Mouse (Mus musculus): Measurements from ENCODE around the gene Exosc5. TPM values are rescaled to one million over a fixed set of nuclear protein-coding genes. Genes with fewer than 3 reads are reported as not detected.

Gene Exosc5
- polyA plus RNA-seq, 1 experiment from 2014 or later, result 39.7 TPM

DNA sequence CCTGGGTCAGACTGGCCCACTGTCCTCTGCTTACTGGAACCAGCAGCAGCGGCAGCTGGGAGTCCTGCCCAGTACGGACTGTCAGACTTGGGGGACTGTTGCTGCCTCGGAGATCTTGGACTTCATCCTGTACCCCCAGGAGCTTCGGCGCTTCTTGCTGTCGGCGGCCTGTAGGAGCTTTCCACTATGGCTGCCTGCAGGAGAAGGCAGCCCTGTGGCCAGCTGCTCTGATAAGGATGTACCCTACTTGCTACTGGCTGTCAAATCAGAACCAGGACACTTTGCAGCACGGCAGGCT is 30.7 kb upstream of the Exosc5 start:
- no peak for DNase-seq (ENCODE audit: low spot score)
- Histone ChIP-seq H3K4me1 (replicated peaks; ENCODE audit: control insufficient read depth, insufficient read depth, low read length) (peaks cover 9% of the 10 kb centered on the region; the same call in 1 of the 2 replicates), H3K4me3 (replicated peaks; ENCODE audit: low read length) (no peak overlapping the region), H3K9me3 (ENCODE audit: control insufficient read depth, low read length) (no peaks in the 10 kb centered on the region), H3K4me2 (replicated peaks) (peak overlapping the region; percentile 43; the same call in 1 of the 2 replicates), H3K9ac (no peak overlapping the region), H3K36me3 (replicated peaks; ENCODE audit: control insufficient read depth, insufficient read depth) (peaks cover 51% of the 10 kb centered on the region), H3K27me3 (ENCODE audit: control insufficient read depth, insufficient read depth, low read length) (peaks cover 19% of the 10 kb centered on the region), H3K27ac (no peak overlapping the region)
- ATAC-seq (ENCODE audit: low FRiP score), result no peak
- WGBS, result 56% methylated on average over 8 of the region's 8 CpGs

DNA sequence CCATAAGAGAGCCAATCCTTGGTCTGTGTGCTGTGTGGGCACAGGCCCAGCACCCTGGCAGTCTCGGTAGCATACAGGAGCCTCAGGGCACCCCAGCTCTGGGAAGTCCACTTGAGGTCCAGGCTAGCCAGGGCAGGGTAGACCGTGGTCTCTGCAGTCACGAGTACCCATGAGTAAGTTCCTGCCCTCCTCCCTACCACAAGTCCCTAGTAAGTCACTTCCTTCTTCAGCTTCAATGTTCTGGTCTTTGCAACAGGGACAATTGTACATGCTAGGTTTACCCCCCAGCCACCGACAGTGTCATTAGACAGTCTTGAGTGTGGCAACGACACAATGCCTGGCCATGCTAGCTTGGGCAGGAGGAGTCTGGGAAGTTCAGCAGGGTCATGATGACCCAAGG is 26.3 kb upstream of the Exosc5 start:
- peaks cover 67% of the 10 kb centered on the region for H3K36me3 ChIP-seq (replicated peaks; ENCODE audit: control insufficient read depth, insufficient read depth)
- no peak overlapping the region for H3K27ac ChIP-seq
- no peaks in the 10 kb centered on the region for H3K9me3 ChIP-seq (ENCODE audit: control insufficient read depth, low read length)
- ATAC-seq (ENCODE audit: low FRiP score), result no peak
- no peak for DNase-seq (ENCODE audit: low spot score)
- H3K4me1 ChIP-seq (replicated peaks; ENCODE audit: control insufficient read depth, insufficient read depth, low read length), result peaks cover under 1% of the 10 kb centered on the region; the same call in 1 of the 2 replicates
- no peak overlapping the region for H3K9ac ChIP-seq
- 95% methylated on average over 5 of the region's 5 CpGs for WGBS
- H3K4me2 ChIP-seq (replicated peaks), result no peak overlapping the region
- no peak overlapping the region for H3K4me3 ChIP-seq (replicated peaks; ENCODE audit: low read length)
- peaks cover 15% of the 10 kb centered on the region for H3K27me3 ChIP-seq (ENCODE audit: control insufficient read depth, insufficient read depth, low read length)

DNA sequence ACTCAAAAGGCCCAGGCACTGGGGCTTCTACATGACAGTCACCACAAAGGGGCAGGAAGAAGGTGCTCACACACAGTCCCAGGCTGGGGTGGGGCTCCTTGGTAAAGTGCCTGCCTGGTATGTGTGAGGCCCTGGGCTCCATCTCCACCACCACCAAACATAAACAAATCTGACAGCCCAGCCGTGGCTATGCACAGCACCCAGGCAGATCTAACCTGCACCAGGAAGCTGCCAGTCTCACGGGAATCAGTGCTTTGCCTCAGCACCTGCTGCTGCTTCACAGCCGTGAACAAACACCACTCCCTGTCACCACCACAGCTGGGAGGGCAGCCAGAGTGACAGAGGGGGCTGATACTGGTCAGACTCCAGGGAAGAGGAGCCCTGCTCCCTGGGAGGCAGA is 22.6 kb upstream of the Exosc5 start:
- 64% methylated on average over 3 of the region's 3 CpGs for WGBS
- H3K36me3 ChIP-seq (replicated peaks; ENCODE audit: control insufficient read depth, insufficient read depth), result peaks cover 78% of the 10 kb centered on the region
- no peak for ATAC-seq (ENCODE audit: low FRiP score)

DNA sequence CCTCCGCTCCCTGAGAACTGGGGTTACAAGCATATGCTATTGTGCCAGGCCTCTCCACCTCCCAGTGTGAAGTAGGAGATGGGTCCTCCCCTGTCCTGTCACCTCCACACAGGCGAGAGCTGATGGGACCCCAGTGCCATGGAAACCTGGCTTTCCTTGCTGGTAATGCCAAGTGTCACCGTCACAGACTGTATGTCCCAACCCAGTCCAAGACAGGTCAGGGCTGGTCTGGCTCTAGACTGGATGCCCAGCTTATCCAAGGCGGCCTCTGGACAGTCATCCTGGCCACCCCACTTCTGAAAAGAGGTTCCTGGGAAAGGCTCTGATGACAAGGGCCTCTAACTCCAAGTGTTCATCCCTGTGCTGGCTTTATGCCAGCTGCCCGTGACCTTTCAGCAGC is 21.9 kb upstream of the Exosc5 start:
- H3K36me3 ChIP-seq (replicated peaks; ENCODE audit: control insufficient read depth, insufficient read depth), result peaks cover 74% of the 10 kb centered on the region
- WGBS, result 83% methylated on average over 5 of the region's 5 CpGs
- H3K27ac ChIP-seq, result no peak overlapping the region
- no peak overlapping the region for H3K4me2 ChIP-seq (replicated peaks)
- no peaks in the 10 kb centered on the region for H3K27me3 ChIP-seq (ENCODE audit: control insufficient read depth, insufficient read depth, low read length)
- no peak overlapping the region for H3K9ac ChIP-seq
- no peaks in the 10 kb centered on the region for H3K9me3 ChIP-seq (ENCODE audit: control insufficient read depth, low read length)
- H3K4me3 ChIP-seq (replicated peaks; ENCODE audit: low read length), result no peak overlapping the region
- H3K4me1 ChIP-seq (replicated peaks; ENCODE audit: control insufficient read depth, insufficient read depth, low read length), result no peaks in the 10 kb centered on the region
- ATAC-seq (ENCODE audit: low FRiP score), result no peak
- no peak for DNase-seq (ENCODE audit: low spot score)

More for the DNA sequence above, 22.6 kb upstream of the Exosc5 start:
- H3K4me2 ChIP-seq (replicated peaks), result no peak overlapping the region
- H3K27ac ChIP-seq, result no peak overlapping the region
- no peak overlapping the region for H3K9ac ChIP-seq
- no peaks in the 10 kb centered on the region for H3K27me3 ChIP-seq (ENCODE audit: control insufficient read depth, insufficient read depth, low read length)
- H3K4me1 ChIP-seq (replicated peaks; ENCODE audit: control insufficient read depth, insufficient read depth, low read length), result no peaks in the 10 kb centered on the region
- no peaks in the 10 kb centered on the region for H3K9me3 ChIP-seq (ENCODE audit: control insufficient read depth, low read length)
- DNase-seq (ENCODE audit: low spot score), result no peak
- H3K4me3 ChIP-seq (replicated peaks; ENCODE audit: low read length), result no peak overlapping the region

DNA sequence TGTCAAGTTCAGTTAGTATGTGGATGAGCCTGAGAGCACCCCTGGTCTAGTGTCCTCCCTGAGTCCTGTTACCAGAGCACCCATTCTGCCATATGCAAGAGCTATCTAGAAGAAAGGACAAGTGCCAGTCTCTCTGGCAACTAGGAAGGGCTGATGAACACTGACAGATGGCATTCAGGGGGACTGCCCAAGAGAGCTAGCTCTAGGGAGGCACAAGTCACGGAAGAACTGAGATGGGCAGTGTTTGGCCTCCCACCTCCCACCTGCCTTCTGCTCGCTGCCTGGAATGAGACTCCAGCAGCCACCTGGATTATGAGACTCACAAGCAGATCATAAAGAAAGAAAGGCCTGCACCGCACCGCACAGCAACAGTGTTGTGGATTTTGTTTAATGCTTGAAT is 19.2 kb upstream of the Exosc5 start:
- Histone ChIP-seq H3K9me3 (ENCODE audit: control insufficient read depth, low read length) (no peaks in the 10 kb centered on the region), H3K27me3 (ENCODE audit: control insufficient read depth, insufficient read depth, low read length) (no peaks in the 10 kb centered on the region), H3K36me3 (replicated peaks; ENCODE audit: control insufficient read depth, insufficient read depth) (peaks cover 50% of the 10 kb centered on the region), H3K27ac (no peak overlapping the region), H3K4me2 (replicated peaks) (no peak overlapping the region), H3K9ac (no peak overlapping the region), H3K4me3 (replicated peaks; ENCODE audit: low read length) (no peak overlapping the region), H3K4me1 (replicated peaks; ENCODE audit: control insufficient read depth, insufficient read depth, low read length) (no peaks in the 10 kb centered on the region)
- no peak for DNase-seq (ENCODE audit: low spot score)
- ATAC-seq (ENCODE audit: low FRiP score), result no peak
- 88% methylated on average over 4 of the region's 4 CpGs for WGBS

DNA sequence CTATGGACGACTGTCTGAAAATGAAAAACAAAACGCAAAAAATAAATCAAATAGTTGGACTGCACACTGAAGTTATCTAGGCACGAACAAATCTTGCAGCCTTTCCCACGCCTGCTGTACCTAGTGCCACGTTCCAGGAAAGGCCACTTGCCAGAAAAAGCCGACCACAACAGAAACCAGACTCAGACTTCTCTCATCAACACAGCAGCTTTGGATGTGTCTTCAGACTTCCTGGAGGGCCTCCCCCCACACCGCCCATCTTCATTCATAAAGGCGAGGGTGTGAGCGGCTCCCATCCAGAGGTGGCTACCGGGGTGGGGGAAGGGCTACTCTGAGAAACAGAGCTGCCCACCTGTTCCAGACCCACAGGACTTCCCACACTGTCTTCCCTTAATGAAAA is 14.8 kb upstream of the Exosc5 start:
- DNase-seq (ENCODE audit: low spot score) (no peak), ATAC-seq (ENCODE audit: low FRiP score) (no peak)
- Histone ChIP-seq H3K9ac (no peak overlapping the region), H3K4me3 (replicated peaks; ENCODE audit: low read length) (no peak overlapping the region), H3K9me3 (ENCODE audit: control insufficient read depth, low read length) (no peaks in the 10 kb centered on the region), H3K4me1 (replicated peaks; ENCODE audit: control insufficient read depth, insufficient read depth, low read length) (no peaks in the 10 kb centered on the region), H3K4me2 (replicated peaks) (no peak overlapping the region), H3K27ac (no peak overlapping the region), H3K36me3 (replicated peaks; ENCODE audit: control insufficient read depth, insufficient read depth) (peaks cover 29% of the 10 kb centered on the region), H3K27me3 (ENCODE audit: control insufficient read depth, insufficient read depth, low read length) (no peaks in the 10 kb centered on the region)
- WGBS, result 78% methylated on average over 10 of the region's 10 CpGs

DNA sequence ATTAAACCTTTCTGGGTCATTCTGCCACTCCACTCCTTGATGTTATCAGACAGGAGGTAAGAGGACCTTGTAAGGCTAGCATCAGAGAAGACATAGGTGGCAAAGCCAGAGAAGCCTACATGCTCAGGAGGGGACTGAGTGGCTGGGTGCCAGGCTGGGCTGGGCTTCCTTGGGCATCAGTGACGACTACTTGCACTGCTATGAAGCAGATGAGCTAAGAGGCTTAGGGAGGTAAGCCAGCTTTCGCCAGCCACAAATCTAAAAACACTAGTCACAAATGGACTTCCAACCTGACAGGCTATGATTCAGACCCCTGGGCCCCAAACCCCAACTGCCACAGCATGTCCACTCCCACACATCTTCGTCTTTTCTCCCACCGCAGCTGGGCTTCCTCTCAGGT is 14.3 kb upstream of the Exosc5 start:
- 80% methylated on average over 4 of the region's 4 CpGs for WGBS
- no peak for DNase-seq (ENCODE audit: low spot score)
- H3K9ac ChIP-seq, result no peak overlapping the region
- H3K4me2 ChIP-seq (replicated peaks), result no peak overlapping the region
- no peaks in the 10 kb centered on the region for H3K27me3 ChIP-seq (ENCODE audit: control insufficient read depth, insufficient read depth, low read length)
- no peaks in the 10 kb centered on the region for H3K4me1 ChIP-seq (replicated peaks; ENCODE audit: control insufficient read depth, insufficient read depth, low read length)
- no peak overlapping the region for H3K27ac ChIP-seq
- no peaks in the 10 kb centered on the region for H3K9me3 ChIP-seq (ENCODE audit: control insufficient read depth, low read length)
- ATAC-seq (ENCODE audit: low FRiP score), result no peak
- H3K36me3 ChIP-seq (replicated peaks; ENCODE audit: control insufficient read depth, insufficient read depth), result peaks cover 24% of the 10 kb centered on the region
- no peak overlapping the region for H3K4me3 ChIP-seq (replicated peaks; ENCODE audit: low read length)

DNA sequence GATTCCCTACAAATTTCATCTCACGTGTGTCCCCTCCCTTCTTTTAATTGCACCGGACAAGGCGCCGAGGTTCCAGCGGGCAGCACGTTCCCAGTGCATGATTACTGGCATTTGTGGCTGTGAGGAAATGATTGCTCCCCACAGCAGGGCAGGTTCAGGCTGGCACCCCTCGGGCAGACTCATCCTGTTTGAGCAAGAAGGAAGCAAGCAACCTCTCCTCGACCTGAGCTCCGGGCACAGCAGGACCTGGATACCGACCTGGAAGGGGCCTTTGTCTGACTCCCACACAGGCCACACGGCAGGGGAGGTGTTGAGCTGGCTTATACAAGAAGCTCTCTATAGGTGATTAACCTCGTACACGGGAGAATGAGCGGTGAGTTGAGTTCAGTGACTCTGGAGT is 13.9 kb upstream of the Exosc5 start:
- H3K4me3 ChIP-seq (replicated peaks; ENCODE audit: low read length), result no peak overlapping the region
- ATAC-seq (ENCODE audit: low FRiP score) (no peak), DNase-seq (ENCODE audit: low spot score) (no peak)
- 60% methylated on average over 14 of the region's 14 CpGs for WGBS
- no peak overlapping the region for H3K4me2 ChIP-seq (replicated peaks)
- H3K36me3 ChIP-seq (replicated peaks; ENCODE audit: control insufficient read depth, insufficient read depth), result peaks cover 21% of the 10 kb centered on the region
- no peaks in the 10 kb centered on the region for H3K27me3 ChIP-seq (ENCODE audit: control insufficient read depth, insufficient read depth, low read length)
- H3K9me3 ChIP-seq (ENCODE audit: control insufficient read depth, low read length), result no peaks in the 10 kb centered on the region
- H3K9ac ChIP-seq, result no peak overlapping the region
- H3K27ac ChIP-seq, result no peak overlapping the region
- H3K4me1 ChIP-seq (replicated peaks; ENCODE audit: control insufficient read depth, insufficient read depth, low read length), result no peaks in the 10 kb centered on the region

DNA sequence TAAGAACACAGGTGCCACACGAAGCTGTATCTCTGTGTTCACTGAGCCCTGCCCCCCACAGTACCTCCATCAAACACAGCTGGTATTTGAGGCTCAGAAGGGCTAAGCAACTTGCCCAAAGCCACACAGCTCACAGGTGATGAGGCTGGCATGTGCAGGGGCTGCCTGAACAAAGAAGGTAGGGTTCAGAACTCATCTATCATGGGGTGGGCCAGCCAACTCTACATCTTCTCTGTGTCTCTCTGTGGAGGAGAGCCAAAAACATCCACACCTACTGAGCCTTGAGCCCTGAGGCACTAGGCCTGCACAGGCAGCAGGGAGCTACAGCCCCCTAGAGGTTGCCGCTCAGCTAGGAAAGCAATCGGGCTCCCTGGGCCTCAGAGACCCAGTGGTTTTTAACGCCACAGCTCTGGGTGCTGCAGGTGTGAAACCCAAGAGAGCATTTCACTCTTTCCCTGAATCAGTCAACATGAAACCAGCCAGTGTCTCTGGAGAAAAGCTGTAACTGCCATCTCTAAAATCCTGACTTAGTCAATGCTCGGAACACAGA is 11.3 kb upstream of the Exosc5 start:
- WGBS, result 60% methylated on average over 5 of the region's 5 CpGs
- Histone ChIP-seq H3K4me1 (replicated peaks; ENCODE audit: control insufficient read depth, insufficient read depth, low read length) (no peaks in the 10 kb centered on the region), H3K27me3 (ENCODE audit: control insufficient read depth, insufficient read depth, low read length) (no peaks in the 10 kb centered on the region), H3K9ac (no peak overlapping the region), H3K9me3 (ENCODE audit: control insufficient read depth, low read length) (no peaks in the 10 kb centered on the region), H3K4me2 (replicated peaks) (no peak overlapping the region), H3K27ac (no peak overlapping the region), H3K36me3 (replicated peaks; ENCODE audit: control insufficient read depth, insufficient read depth) (peaks cover 7% of the 10 kb centered on the region), H3K4me3 (replicated peaks; ENCODE audit: low read length) (no peak overlapping the region)
- no peak for DNase-seq (ENCODE audit: low spot score)
- no peak for ATAC-seq (ENCODE audit: low FRiP score)

DNA sequence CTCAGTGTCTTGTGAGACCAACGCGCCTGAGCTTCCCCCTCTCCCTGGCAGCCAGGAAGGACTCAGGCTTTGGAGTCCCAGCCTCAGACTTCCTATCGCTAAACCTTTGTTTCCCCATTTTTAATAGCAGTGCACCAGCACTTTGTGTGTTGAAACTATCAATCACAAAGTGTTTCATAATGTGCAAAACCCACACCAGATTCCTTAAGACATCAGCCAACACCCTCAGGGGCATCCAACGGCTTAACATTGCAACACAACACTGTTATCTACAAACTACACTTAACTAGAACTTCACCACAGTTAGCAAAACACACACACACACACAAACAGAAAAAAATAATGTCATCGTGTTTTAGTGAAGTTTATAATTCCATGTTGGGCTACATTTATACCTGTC is 9.1 kb upstream of the Exosc5 start:
- 75% methylated on average over 5 of the region's 5 CpGs for WGBS
- Histone ChIP-seq H3K4me3 (replicated peaks; ENCODE audit: low read length) (no peak overlapping the region), H3K4me2 (replicated peaks) (no peak overlapping the region), H3K27ac (no peak overlapping the region), H3K27me3 (ENCODE audit: control insufficient read depth, insufficient read depth, low read length) (no peaks in the 10 kb centered on the region), H3K9ac (no peak overlapping the region), H3K9me3 (ENCODE audit: control insufficient read depth, low read length) (no peaks in the 10 kb centered on the region), H3K36me3 (replicated peaks; ENCODE audit: control insufficient read depth, insufficient read depth) (peaks cover 6% of the 10 kb centered on the region), H3K4me1 (replicated peaks; ENCODE audit: control insufficient read depth, insufficient read depth, low read length) (no peaks in the 10 kb centered on the region)
- no peak for ATAC-seq (ENCODE audit: low FRiP score)
- DNase-seq (ENCODE audit: low spot score), result no peak
